In the genomic region with DNA sequence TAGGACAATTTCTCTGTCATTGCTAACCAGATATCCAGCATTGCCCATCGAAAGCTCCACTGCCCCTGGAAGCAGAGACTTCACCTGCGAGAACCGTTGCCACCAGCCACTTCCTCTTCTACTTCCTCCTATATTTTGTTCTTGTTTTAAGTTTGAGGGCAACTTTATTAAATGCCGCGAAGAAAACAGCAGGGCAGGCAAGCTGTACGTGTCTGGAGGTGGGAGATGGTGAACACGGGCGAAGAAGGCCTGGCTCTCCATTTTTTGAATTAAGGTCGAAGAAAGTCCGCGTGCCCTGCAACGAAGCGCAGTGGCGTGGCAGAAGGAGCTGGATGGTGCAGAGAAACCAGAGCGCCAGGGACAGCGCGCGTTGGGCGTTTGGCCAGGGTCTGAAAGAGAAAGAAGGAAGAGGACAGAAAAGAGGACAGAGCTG, we compare ENCODE assay signal across 1 mouse cellular context.
TF ChIP-seq lines count a peak whose summit lies in the region.

No protein-coding gene starts in this region.

TF ChIP-seq in CH12.LX, 34 proteins besides CTCF, POLR2A, EP300 and RAD21:
- TF ChIP-seq KAT2A (IDR thresholded peaks at IDR 0.05; ENCODE audit: insufficient replicate concordance, low read length): no peak
- peak; percentile 43; the same call in 1 of the 2 replicates for TF ChIP-seq BHLHE40 (IDR thresholded peaks at IDR 0.05; ENCODE audit: low read depth, low read length)
- no peak for TF ChIP-seq TBP (conservative IDR thresholded peaks at IDR 0.05; ENCODE audit: low read depth, low read length)
- no peak for TF ChIP-seq GABPA (IDR thresholded peaks at IDR 0.05; ENCODE audit: insufficient replicate concordance, low read depth, low read length)
- TF ChIP-seq MAFK (IDR thresholded peaks at IDR 0.05; ENCODE audit: insufficient replicate concordance, low read length): no peak
- TF ChIP-seq POLR2AphosphoS2 (IDR thresholded peaks at IDR 0.05; ENCODE audit: low read depth, low read length): no peak
- peak; percentile 56; the same call in 1 of the 2 replicates for TF ChIP-seq ELF1 (IDR thresholded peaks at IDR 0.05; ENCODE audit: low read depth, low read length)
- 0 out of 2 replicates have a peak, but pooled peaks have one; percentile 46 for TF ChIP-seq ETS1 (conservative IDR thresholded peaks at IDR 0.05; ENCODE audit: low read depth, low read length)
- peak; percentile 36; the same call in 1 of the 2 replicates for TF ChIP-seq SIN3A (IDR thresholded peaks at IDR 0.05; ENCODE audit: low read length)
- 0 out of 2 replicates have a peak, but pooled peaks have one; percentile 27 for TF ChIP-seq MEF2A (IDR thresholded peaks at IDR 0.05; ENCODE audit: borderline replicate concordance, low read depth, low read length)
- TF ChIP-seq IRF4 (IDR thresholded peaks at IDR 0.05; ENCODE audit: low read depth, low read length): 0 out of 2 replicates have a peak, but pooled peaks have one; percentile 47
- peak; percentile 64; the same call in 1 of the 2 replicates for TF ChIP-seq MAX (IDR thresholded peaks at IDR 0.05; ENCODE audit: low read length)
